Mouse (Mus musculus): Measurements from ENCODE around the gene Cpm. TPM values are rescaled to one million over a fixed set of nuclear protein-coding genes. Genes with fewer than 3 reads are reported as not detected.

The Cpm gene
- polyA plus RNA-seq, 2 experiments, result 3.9 to 9.1 TPM

DNA sequence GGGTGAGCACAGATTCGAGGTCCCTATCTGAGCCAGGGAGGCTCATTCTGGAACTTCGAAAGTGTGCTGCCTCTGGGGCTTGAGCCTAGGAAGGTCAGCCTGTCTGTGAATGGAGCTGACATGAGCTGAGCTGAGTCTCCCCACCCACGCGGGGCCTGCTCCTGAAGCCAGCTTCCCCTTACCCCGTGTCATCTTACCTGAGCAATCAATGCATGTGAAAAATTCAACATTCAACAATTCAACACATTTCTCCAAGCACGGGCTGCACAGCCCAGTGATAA, 19.6 kb upstream of the Cpm start:
- H3K36me3 ChIP-seq (replicated peaks; ENCODE audit: control insufficient read depth, insufficient read depth, low read depth), result no peaks in the 10 kb centered on the region
- no peaks in the 10 kb centered on the region for H3K9me3 ChIP-seq (ENCODE audit: control insufficient read depth, low read length)
- no peaks in the 10 kb centered on the region for H3K27me3 ChIP-seq (ENCODE audit: control insufficient read depth, insufficient read depth, low read length)
- 64% methylated on average over 6 of the region's 6 CpGs for WGBS (ENCODE audit: insufficient replicate concordance)
- no peak overlapping the region for H3K4me3 ChIP-seq (ENCODE audit: insufficient read depth in 1 of 2, low read depth in 2 of 2, low read length in 2 of 2)
- ATAC-seq (ENCODE audit: insufficient read depth) (no peak), DNase-seq (ENCODE audit: low read depth in 3 of 3, low spot score in 3 of 3) (no peak)
- TF ChIP-seq CTCF (IDR thresholded peaks at IDR 0.05; ENCODE audit: low read depth) (no peak), EP300 (IDR thresholded peaks at IDR 0.05; ENCODE audit: low read depth) (no peak)
- no peak overlapping the region for H3K4me2 ChIP-seq (ENCODE audit: low read depth)
- no peaks in the 10 kb centered on the region for H3K4me1 ChIP-seq (replicated peaks; ENCODE audit: control insufficient read depth in 2 of 2, insufficient read depth in 2 of 2, low read length in 1 of 2)
- no peak overlapping the region for H3K27ac ChIP-seq
- no peak overlapping the region for H3K9ac ChIP-seq (replicated peaks)

- H3K36me3 ChIP-seq (replicated peaks; ENCODE audit: control insufficient read depth, insufficient read depth, low read depth), result no peaks in the 10 kb centered on the region
- H3K4me3 ChIP-seq (ENCODE audit: insufficient read depth in 1 of 2, low read depth in 2 of 2, low read length in 2 of 2), result no peak overlapping the region
- no peaks in the 10 kb centered on the region for H3K4me1 ChIP-seq (replicated peaks; ENCODE audit: control insufficient read depth in 2 of 2, insufficient read depth in 2 of 2, low read length in 1 of 2)
- WGBS (ENCODE audit: insufficient replicate concordance), result 65% methylated on average over 5 of the region's 5 CpGs
- H3K9ac ChIP-seq (replicated peaks), result no peak overlapping the region
- DNase-seq (ENCODE audit: low read depth in 3 of 3, low spot score in 3 of 3) (no peak), ATAC-seq (ENCODE audit: insufficient read depth) (no peak)
- H3K9me3 ChIP-seq (ENCODE audit: control insufficient read depth, low read length), result no peaks in the 10 kb centered on the region
- no peak for TF ChIP-seq EP300 (IDR thresholded peaks at IDR 0.05; ENCODE audit: low read depth)
- TF ChIP-seq CTCF (IDR thresholded peaks at IDR 0.05; ENCODE audit: low read depth), result no peak
- H3K27ac ChIP-seq, result no peak overlapping the region
- no peak overlapping the region for H3K4me2 ChIP-seq (ENCODE audit: low read depth)
- H3K27me3 ChIP-seq (ENCODE audit: control insufficient read depth, insufficient read depth, low read length), result no peaks in the 10 kb centered on the region
Measured at GRCm38 (mm10) chr10:117610160-117610764, 19.0 kb upstream of the Cpm start.

DNA sequence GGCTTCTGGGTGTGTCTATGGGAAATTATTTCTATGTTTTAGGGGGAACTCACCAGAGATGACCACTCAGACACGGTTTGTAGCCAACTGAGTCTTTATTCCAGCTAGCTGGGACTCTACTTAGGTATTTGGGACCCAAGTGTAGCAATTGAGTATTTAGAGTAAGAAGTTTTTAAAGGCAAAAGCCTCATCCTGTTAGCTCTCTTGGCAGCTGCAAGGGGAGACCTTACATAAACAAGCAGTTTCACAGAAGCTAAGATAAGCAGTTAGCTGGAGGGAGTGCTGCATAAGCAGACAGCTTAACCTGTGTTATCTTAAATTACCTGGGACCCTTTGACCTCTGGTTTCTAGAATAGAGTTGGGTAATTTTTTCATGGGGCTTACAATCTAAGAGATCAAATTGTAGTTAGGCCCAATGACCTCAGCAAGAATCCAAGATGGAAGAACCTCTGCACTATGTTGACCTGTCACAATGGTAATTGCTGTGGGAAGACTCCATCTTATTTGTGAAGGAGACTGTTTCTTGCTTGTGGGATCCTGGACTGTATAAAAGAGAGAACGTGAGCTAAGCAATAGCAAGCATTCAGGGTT, 18.4 kb upstream of the Cpm start:
- 60% methylated on average over 2 of the region's 2 CpGs for WGBS (ENCODE audit: insufficient replicate concordance)
- no peak for TF ChIP-seq EP300 (IDR thresholded peaks at IDR 0.05; ENCODE audit: low read depth)
- no peak for TF ChIP-seq CTCF (IDR thresholded peaks at IDR 0.05; ENCODE audit: low read depth)
- H3K27me3 ChIP-seq (ENCODE audit: control insufficient read depth, insufficient read depth, low read length), result no peaks in the 10 kb centered on the region
- H3K4me2 ChIP-seq (ENCODE audit: low read depth), result no peak overlapping the region
- ATAC-seq (ENCODE audit: insufficient read depth) (no peak), DNase-seq (ENCODE audit: low read depth in 3 of 3, low spot score in 3 of 3) (no peak)
- H3K36me3 ChIP-seq (replicated peaks; ENCODE audit: control insufficient read depth, insufficient read depth, low read depth), result no peaks in the 10 kb centered on the region
- no peaks in the 10 kb centered on the region for H3K4me1 ChIP-seq (replicated peaks; ENCODE audit: control insufficient read depth in 2 of 2, insufficient read depth in 2 of 2, low read length in 1 of 2)
- no peak overlapping the region for H3K9ac ChIP-seq (replicated peaks)
- no peak overlapping the region for H3K27ac ChIP-seq
- no peaks in the 10 kb centered on the region for H3K9me3 ChIP-seq (ENCODE audit: control insufficient read depth, low read length)
- H3K4me3 ChIP-seq (ENCODE audit: insufficient read depth in 1 of 2, low read depth in 2 of 2, low read length in 2 of 2), result no peak overlapping the region

DNA sequence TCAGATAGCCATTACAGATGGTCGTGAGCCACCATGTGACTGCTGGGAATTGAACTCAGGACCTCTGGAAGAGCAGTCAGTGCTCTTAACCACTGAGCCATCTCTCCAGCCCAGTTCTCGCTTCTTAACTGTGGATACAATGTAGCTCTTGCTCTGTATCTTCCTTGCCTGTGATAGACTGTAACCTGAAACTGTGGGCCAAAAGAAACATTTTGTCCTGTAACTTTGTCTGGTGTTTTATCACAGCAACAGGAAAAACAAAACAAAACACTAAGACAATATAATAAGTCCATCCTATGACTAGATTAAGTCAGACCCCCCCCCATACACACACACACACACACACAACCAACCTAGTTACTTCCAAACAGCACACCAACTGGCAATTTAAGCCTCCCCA, 17.8 kb upstream of the Cpm start:
- H3K4me1 ChIP-seq (replicated peaks; ENCODE audit: control insufficient read depth in 2 of 2, insufficient read depth in 2 of 2, low read length in 1 of 2), result no peaks in the 10 kb centered on the region
- DNase-seq (ENCODE audit: low read depth in 3 of 3, low spot score in 3 of 3) (no peak), ATAC-seq (ENCODE audit: insufficient read depth) (no peak)
- no peak overlapping the region for H3K4me2 ChIP-seq (ENCODE audit: low read depth)
- 44% methylated on average over 2 of the region's 2 CpGs for WGBS (ENCODE audit: insufficient replicate concordance)
- H3K27me3 ChIP-seq (ENCODE audit: control insufficient read depth, insufficient read depth, low read length), result no peaks in the 10 kb centered on the region
- H3K4me3 ChIP-seq (ENCODE audit: insufficient read depth in 1 of 2, low read depth in 2 of 2, low read length in 2 of 2), result no peak overlapping the region
- no peak overlapping the region for H3K27ac ChIP-seq
- no peaks in the 10 kb centered on the region for H3K36me3 ChIP-seq (replicated peaks; ENCODE audit: control insufficient read depth, insufficient read depth, low read depth)
- no peaks in the 10 kb centered on the region for H3K9me3 ChIP-seq (ENCODE audit: control insufficient read depth, low read length)
- no peak overlapping the region for H3K9ac ChIP-seq (replicated peaks)
- TF ChIP-seq EP300 (IDR thresholded peaks at IDR 0.05; ENCODE audit: low read depth) (no peak), CTCF (IDR thresholded peaks at IDR 0.05; ENCODE audit: low read depth) (no peak)

DNA sequence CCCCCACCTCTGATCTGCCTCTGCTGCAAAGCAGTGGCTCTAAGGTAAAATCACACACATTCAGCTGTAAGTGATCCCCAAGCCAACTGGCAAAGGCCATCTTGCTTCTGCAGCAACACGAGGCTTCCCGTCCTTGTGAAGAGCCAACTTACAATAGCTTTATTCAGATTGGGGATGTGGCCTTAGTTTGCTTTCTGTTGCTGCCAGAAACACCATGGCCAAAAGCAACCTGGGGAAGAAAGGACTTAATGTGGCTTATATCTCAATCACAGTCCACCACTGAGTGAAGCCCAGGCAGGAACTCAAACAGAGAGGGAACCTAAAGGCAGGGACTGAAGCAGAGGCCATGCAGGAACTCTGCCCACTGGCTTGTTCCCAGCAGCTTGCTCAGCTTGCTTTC, 17.3 kb upstream of the Cpm start:
- H3K4me3 ChIP-seq (ENCODE audit: insufficient read depth in 1 of 2, low read depth in 2 of 2, low read length in 2 of 2), result no peak overlapping the region
- no peak overlapping the region for H3K4me2 ChIP-seq (ENCODE audit: low read depth)
- WGBS (ENCODE audit: insufficient replicate concordance), result 75% methylated on average over 2 of the region's 2 CpGs
- H3K27ac ChIP-seq, result no peak overlapping the region
- H3K27me3 ChIP-seq (ENCODE audit: control insufficient read depth, insufficient read depth, low read length), result no peaks in the 10 kb centered on the region
- H3K36me3 ChIP-seq (replicated peaks; ENCODE audit: control insufficient read depth, insufficient read depth, low read depth), result no peaks in the 10 kb centered on the region
- DNase-seq (ENCODE audit: low read depth in 3 of 3, low spot score in 3 of 3), result no peak
- H3K9me3 ChIP-seq (ENCODE audit: control insufficient read depth, low read length), result no peaks in the 10 kb centered on the region
- H3K9ac ChIP-seq (replicated peaks), result no peak overlapping the region
- no peaks in the 10 kb centered on the region for H3K4me1 ChIP-seq (replicated peaks; ENCODE audit: control insufficient read depth in 2 of 2, insufficient read depth in 2 of 2, low read length in 1 of 2)
- no peak for TF ChIP-seq EP300 (IDR thresholded peaks at IDR 0.05; ENCODE audit: low read depth)
- no peak for TF ChIP-seq CTCF (IDR thresholded peaks at IDR 0.05; ENCODE audit: low read depth)
- no peak for ATAC-seq (ENCODE audit: insufficient read depth)

Measured in liver, embryonic 14.5 days (tissue).